Mouse (Mus musculus) C3H10T1/2 (cell line): Measurements from ENCODE around the gene Ccdc91. TPM values are rescaled to one million over a fixed set of nuclear protein-coding genes. Genes with fewer than 3 reads are reported as not detected.

Experiments
- polyA plus RNA-seq, 2 experiments: library from polyadenylated mRNA; unstranded; fragments of >200 nt; fragmentation: generic; extraction: Trizol; gene quantifications; one replicate each; pipeline ENCODE4 v1.2.1; 2012; ENCODE audit warnings: missing spikeins in 2 of 2

Ccdc91 gene
- polyA plus RNA-seq, result 10 to 100 TPM in 1 of 2 experiments, 1 to 10 TPM in 1; 4.3 to 23.8 TPM

GRCm38 (mm10) chr6:147475727-147476613 lies at the start of gene Ccdc91:
TSS of gene Ccdc91 (plus strand) at chr6:147475828.

Other genes with a start within 250 kb of the Ccdc91 start
- under 1 TPM in 1 of 2 experiments, not detected in 1; 0.07 TPM for gene Pthlh, start 211.6 kb upstream of the Ccdc91 start, polyA plus RNA-seq